ENCODE assay signal across 7 mouse cellular contexts in the genomic region with DNA sequence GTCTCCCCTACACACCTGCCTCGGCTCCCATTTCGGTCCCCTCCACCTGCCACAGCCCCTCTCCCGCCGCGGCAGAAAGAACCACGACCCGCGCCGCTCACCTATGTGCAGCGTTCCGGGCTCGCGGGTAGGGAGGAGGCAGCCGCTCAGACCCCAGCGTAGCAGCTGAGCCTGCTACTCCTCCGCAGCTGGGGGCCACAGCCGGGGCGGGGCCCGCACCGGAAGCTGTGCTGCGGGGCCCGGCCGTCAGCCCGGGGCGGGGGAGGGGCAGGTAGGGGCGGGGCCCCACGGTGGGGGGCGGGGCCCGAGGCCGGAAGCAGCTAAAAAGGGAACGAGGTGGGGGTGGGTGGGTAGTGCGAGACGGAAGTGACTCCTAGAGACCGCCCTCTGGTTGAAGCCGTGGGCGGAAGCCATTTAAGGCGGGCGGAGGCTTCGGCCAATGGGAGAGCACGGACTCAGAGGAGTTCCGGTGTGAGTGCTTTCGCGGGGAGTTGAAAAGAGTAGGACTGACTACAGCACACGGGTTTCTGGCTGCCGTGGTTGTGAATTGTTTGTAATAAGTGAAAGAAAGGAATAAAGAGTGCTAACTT. TPM values are rescaled to one million over a fixed set of nuclear protein-coding genes. Genes with fewer than 3 reads are reported as not detected.
DNase-seq lines count a peak whose midpoint lies in the region; ATAC-seq and TF ChIP-seq lines count a peak whose summit lies in the region.

Arid3b (minus strand) TSS at position 213 of the 590 bp plus-strand sequence.

- under 1% methylated on average over 44 of the region's 45 CpGs for WGBS in intestine, postnatal 0 days
- under 1% methylated on average over 43 of the region's 45 CpGs for WGBS in midbrain, embryonic 12.5 days
- WGBS in small intestine, adult 2 months, result under 1% methylated on average over 44 of the region's 45 CpGs

- no peak for TF ChIP-seq CTCF in intestine, postnatal 0 days (IDR thresholded peaks at IDR 0.05; ENCODE audit: low read depth)
- TF ChIP-seq CTCF in small intestine, adult 2 months (IDR thresholded peaks at IDR 0.05; ENCODE audit: extremely low read depth, insufficient read length, insufficient replicate concordance, low read depth, low read length), result no peak

- DNase-seq in adrenal gland, adult 8-10 months, result peak; percentile 92
- DNase-seq in embryo, embryonic 9.5 days (ENCODE audit: extremely low spot score), result peak; percentile 96
- peak; percentile 73 to 89 for DNase-seq in gastrocnemius, postnatal 4 days (ENCODE audit: low spot score in 2 of 2)
- peak; percentile 96 for DNase-seq in left cerebral cortex, postnatal 4 days

- intact Hi-C loops in left cerebral cortex, postnatal 4 days (cut with DNase I), result loop anchor here (10.0 kb wide), 1 partner anchor 72 kb away; the partner anchor contains the start of gene Clk3

- H3K4me1 ChIP-seq in intestine, postnatal 0 days (replicated peaks; ENCODE audit: control insufficient read depth, insufficient read depth, low read length), result peaks cover 11% of the 10 kb centered on the region
- peaks cover 31% of the 10 kb centered on the region for H3K4me1 ChIP-seq in midbrain, embryonic 12.5 days
- H3K4me1 ChIP-seq in small intestine, adult 2 months (ENCODE audit: control insufficient read depth, insufficient read depth, insufficient read length, low read length), result peaks cover 8% of the 10 kb centered on the region; the same call in 1 of the 2 replicates

- peak within 1 kb of the TSS; percentile 3; the same call in 1 of the 2 replicates for H3K27ac ChIP-seq in intestine, postnatal 0 days (ENCODE audit: low read depth, low read length)
- H3K27ac ChIP-seq in midbrain, embryonic 12.5 days (replicated peaks), result peak within 1 kb of the TSS; percentile 84
- no peak within 1 kb of the TSS; the same call in 1 of the 2 replicates for H3K27ac ChIP-seq in small intestine, adult 2 months (ENCODE audit: insufficient read depth, low read depth, low read length)

- peak; percentile 100 for ATAC-seq in intestine, postnatal 0 days
- ATAC-seq in midbrain, embryonic 12.5 days (ENCODE audit: low FRiP score, low read depth), result peak; percentile 100

- peak within 1 kb of the TSS; percentile 73 for H3K4me3 ChIP-seq in intestine, postnatal 0 days (ENCODE audit: low read depth, low read length)
- H3K4me3 ChIP-seq in midbrain, embryonic 12.5 days, result peak within 1 kb of the TSS; percentile 85
- peak within 1 kb of the TSS; percentile 99 for H3K4me3 ChIP-seq in small intestine, adult 2 months (ENCODE audit: low read depth, low read length)

- peaks cover 7% of the 10 kb centered on the region; the same call in 1 of the 2 replicates for H3K36me3 ChIP-seq in intestine, postnatal 0 days (ENCODE audit: control insufficient read depth, insufficient read depth)
- H3K36me3 ChIP-seq in midbrain, embryonic 12.5 days, result peaks cover 3% of the 10 kb centered on the region; the same call in 1 of the 2 replicates
- H3K36me3 ChIP-seq in small intestine, adult 2 months (ENCODE audit: control insufficient read depth, insufficient read depth, low read length), result peaks cover 5% of the 10 kb centered on the region

- peak within 1 kb of the TSS; percentile 83 for H3K4me2 ChIP-seq in intestine, postnatal 0 days (replicated peaks; ENCODE audit: low read depth)
- H3K4me2 ChIP-seq in midbrain, embryonic 12.5 days (replicated peaks), result peak within 1 kb of the TSS; percentile 61

- H3K27me3 ChIP-seq in intestine, postnatal 0 days (replicated peaks; ENCODE audit: control insufficient read depth, insufficient read depth, low read length), result no peaks in the 10 kb centered on the region
- peaks cover 3% of the 10 kb centered on the region; the same call in 1 of the 2 replicates for H3K27me3 ChIP-seq in midbrain, embryonic 12.5 days
- H3K27me3 ChIP-seq in small intestine, adult 2 months (ENCODE audit: control insufficient read depth, insufficient read depth, low read length), result no peaks in the 10 kb centered on the region

- peak; percentile 50; the same call in 1 of the 2 replicates for TF ChIP-seq POLR2A in small intestine, adult 2 months (IDR thresholded peaks at IDR 0.05; ENCODE audit: low read depth, low read length)

- H3K9me3 ChIP-seq in intestine, postnatal 0 days (ENCODE audit: control insufficient read depth), result no peaks in the 10 kb centered on the region
- no peaks in the 10 kb centered on the region for H3K9me3 ChIP-seq in midbrain, embryonic 12.5 days

- peak within 1 kb of the TSS; percentile 62 for H3K9ac ChIP-seq in intestine, postnatal 0 days (ENCODE audit: low read depth, low read length)
- H3K9ac ChIP-seq in midbrain, embryonic 12.5 days (replicated peaks), result peak within 1 kb of the TSS; percentile 79

RNA-seq across cellular contexts. Expression of gene Arid3b, which starts in this region (rescaled TPM):
- 1 to 10 TPM; 4.6 to 9.8 (median 8.4) TPM for total RNA-seq in adrenal gland, adult 8-10 months (2022)
- 1 to 10 TPM; 4.5 to 7.2 TPM for total RNA-seq in gastrocnemius, postnatal 4 days (2021)
- 5.2 and 5.4 TPM in 2 replicates for polyA plus RNA-seq in intestine, postnatal 0 days (2015; fragmentation: Nextera tagmentation; extraction: Ambion mirVana)
- total RNA-seq in left cerebral cortex, postnatal 4 days (2021), result 1 to 10 TPM; 9.1 to 9.7 TPM
- 23.1 and 28.1 TPM in 2 replicates for polyA plus RNA-seq in midbrain, embryonic 12.5 days (2016; fragmentation: Nextera tagmentation; extraction: Ambion mirVana)
- 5.8 and 13.6 TPM in 2 replicates for polyA plus RNA-seq in small intestine, adult 2 months (2012; rRNA removed)
